Mouse (Mus musculus): ENCODE results near the gene 1700001O22Rik. TPM values are rescaled to one million over a fixed set of nuclear protein-coding genes. Genes with fewer than 3 reads are reported as not detected.

1700001O22Rik gene
- total and polyA plus RNA-seq, 2 experiments = not detected

DNA sequence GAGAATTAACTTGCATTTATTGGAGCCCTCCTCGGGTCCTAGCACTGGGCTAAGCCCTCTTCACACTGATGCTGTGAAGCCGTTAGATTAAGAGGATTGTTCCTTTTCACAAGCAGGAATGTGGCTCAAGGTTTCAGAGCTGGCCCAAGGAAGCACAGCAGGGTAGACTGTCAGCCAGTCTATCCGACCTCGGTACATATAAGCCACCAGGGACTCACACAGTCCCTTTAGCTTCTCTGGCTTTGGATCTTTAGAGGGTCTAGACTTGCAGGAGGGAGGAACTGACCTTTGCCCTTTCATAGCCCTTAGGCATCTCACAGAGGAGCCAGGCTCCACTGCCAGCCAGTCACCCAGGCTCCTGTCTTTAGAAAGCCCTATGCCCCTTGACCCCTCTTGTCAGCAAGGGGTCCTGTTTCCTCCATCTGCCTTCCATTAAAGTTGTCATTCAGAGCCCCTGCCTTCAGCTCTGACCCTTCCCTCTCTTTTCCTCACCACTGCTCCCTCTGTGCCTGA lies 26.9 kb upstream of the 1700001O22Rik start, which contains the start of gene Asb6:
TSS of gene Asb6 (minus strand) at position 51 of the 513 bp plus-strand sequence.
- no peak for DNase-seq (ENCODE audit: extremely low read depth, low read depth, low spot score)
- TF ChIP-seq CTCF (IDR thresholded peaks at IDR 0.05; ENCODE audit: low read depth, low read length) = no peak
- TF ChIP-seq POLR2A (IDR thresholded peaks at IDR 0.05; ENCODE audit: extremely low read depth, insufficient read depth, low read length) = no peak
- peaks cover 12% of the 10 kb centered on the region; the same call in 1 of the 2 replicates for H3K79me2 ChIP-seq (ENCODE audit: control insufficient read depth, insufficient read depth, low read length)
- H3K27me3 ChIP-seq (ENCODE audit: control insufficient read depth, insufficient read depth, low read length) = no peaks in the 10 kb centered on the region
- no peak within 1 kb of the TSS for H3K27ac ChIP-seq (replicated peaks; ENCODE audit: insufficient read depth, low read depth, low read length)
- H3K4me3 ChIP-seq (ENCODE audit: insufficient read depth, low read depth, low read length) = no peak within 1 kb of the TSS
- H3K9ac ChIP-seq (ENCODE audit: low read depth, low read length) = no peak within 1 kb of the TSS
- peaks cover 9% of the 10 kb centered on the region for H3K4me1 ChIP-seq (ENCODE audit: control insufficient read depth, insufficient read depth, low read length)
- no peaks in the 10 kb centered on the region for H3K36me3 ChIP-seq (ENCODE audit: control insufficient read depth, insufficient read depth, low read length)
- 66% methylated on average over 4 of the region's 4 CpGs for WGBS

DNA sequence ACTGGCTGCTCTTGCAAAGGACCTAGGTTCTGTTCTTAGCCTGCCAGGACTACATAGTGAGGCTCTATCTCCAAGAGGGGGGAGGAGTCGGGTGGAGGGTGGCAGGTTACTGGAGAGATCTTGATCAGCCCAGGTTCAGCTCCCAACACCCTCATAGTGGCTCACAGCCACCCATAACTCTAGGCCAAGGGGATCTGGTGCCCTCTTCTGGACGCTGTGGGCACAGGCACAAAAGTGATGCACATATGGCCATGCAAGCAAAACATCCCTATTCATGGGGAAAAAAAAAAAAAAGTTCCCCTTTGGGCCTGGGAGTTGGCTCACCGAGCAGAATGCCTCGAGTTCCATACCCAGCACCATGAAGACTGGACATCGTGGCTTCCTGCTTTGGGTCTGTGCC lies 25.9 kb upstream of the 1700001O22Rik start:
- H3K36me3 ChIP-seq (ENCODE audit: control insufficient read depth, insufficient read depth, low read length) = no peaks in the 10 kb centered on the region
- no peak overlapping the region for H3K27ac ChIP-seq (replicated peaks; ENCODE audit: insufficient read depth, low read depth, low read length)
- TF ChIP-seq CTCF (IDR thresholded peaks at IDR 0.05; ENCODE audit: low read depth, low read length) (peak; percentile 71), POLR2A (IDR thresholded peaks at IDR 0.05; ENCODE audit: extremely low read depth, insufficient read depth, low read length) (no peak)
- H3K4me1 ChIP-seq (ENCODE audit: control insufficient read depth, insufficient read depth, low read length) = peaks cover 9% of the 10 kb centered on the region
- no peaks in the 10 kb centered on the region for H3K27me3 ChIP-seq (ENCODE audit: control insufficient read depth, insufficient read depth, low read length)
- peak; percentile 30 for DNase-seq (ENCODE audit: extremely low read depth, low read depth, low spot score)
- peaks cover 12% of the 10 kb centered on the region; the same call in 1 of the 2 replicates for H3K79me2 ChIP-seq (ENCODE audit: control insufficient read depth, insufficient read depth, low read length)
- H3K9ac ChIP-seq (ENCODE audit: low read depth, low read length) = no peak overlapping the region
- WGBS = 46% methylated on average over 5 of the region's 5 CpGs
- no peak overlapping the region for H3K4me3 ChIP-seq (ENCODE audit: insufficient read depth, low read depth, low read length)

DNA sequence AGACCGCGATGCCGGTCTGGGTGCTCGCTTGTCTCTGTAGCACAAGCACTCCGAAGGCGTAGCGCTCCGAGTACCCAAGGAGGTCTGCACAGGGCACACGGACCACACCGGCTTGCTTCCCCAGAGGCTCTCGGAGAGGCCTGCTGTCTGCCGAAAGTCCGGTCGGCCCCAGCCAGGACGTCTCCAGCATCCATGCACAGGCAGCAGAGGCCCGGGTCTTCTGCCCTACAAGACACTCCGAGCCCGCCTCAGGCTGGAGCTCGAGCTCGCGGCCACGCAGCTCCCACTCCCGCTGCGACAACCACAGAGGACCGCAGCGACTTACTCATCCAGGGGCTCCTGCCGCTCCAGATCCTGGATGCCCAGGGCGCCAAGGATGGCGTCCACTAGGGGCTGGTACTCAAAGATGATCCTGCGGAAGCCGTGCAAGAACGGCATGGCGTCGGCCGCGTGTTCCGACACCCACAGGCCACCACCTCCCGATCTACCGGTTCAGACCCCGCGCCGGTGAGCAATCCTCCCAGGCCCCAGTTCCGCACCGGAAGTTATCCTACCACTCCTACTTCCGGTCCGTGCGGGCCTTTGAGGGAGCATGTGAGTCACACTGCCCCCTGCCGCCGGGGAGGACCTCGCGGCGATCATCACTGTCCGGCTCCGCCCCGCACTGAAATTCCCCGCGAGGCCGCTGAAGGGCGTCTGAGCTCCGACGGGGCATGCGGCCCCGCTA lies 24.5 kb upstream of the 1700001O22Rik start:
- Histone ChIP-seq H3K9ac (ENCODE audit: low read depth, low read length) (peak overlapping the region; percentile 88), H3K4me1 (ENCODE audit: control insufficient read depth, insufficient read depth, low read length) (peaks cover 9% of the 10 kb centered on the region), H3K27me3 (ENCODE audit: control insufficient read depth, insufficient read depth, low read length) (no peaks in the 10 kb centered on the region), H3K79me2 (ENCODE audit: control insufficient read depth, insufficient read depth, low read length) (peaks cover 12% of the 10 kb centered on the region; the same call in 1 of the 2 replicates), H3K36me3 (ENCODE audit: control insufficient read depth, insufficient read depth, low read length) (no peaks in the 10 kb centered on the region), H3K4me3 (ENCODE audit: insufficient read depth, low read depth, low read length) (peak overlapping the region; percentile 95), H3K27ac (replicated peaks; ENCODE audit: insufficient read depth, low read depth, low read length) (no peak overlapping the region; the same call in 1 of the 2 replicates)
- 0 out of 2 replicates have a peak, but pooled peaks have one; percentile 28 for TF ChIP-seq POLR2A (IDR thresholded peaks at IDR 0.05; ENCODE audit: extremely low read depth, insufficient read depth, low read length)
- peak; percentile 92 for TF ChIP-seq CTCF (IDR thresholded peaks at IDR 0.05; ENCODE audit: low read depth, low read length)
- peak; percentile 69 for DNase-seq (ENCODE audit: extremely low read depth, low read depth, low spot score)
- under 1% methylated on average over 63 of the region's 63 CpGs for WGBS

DNA sequence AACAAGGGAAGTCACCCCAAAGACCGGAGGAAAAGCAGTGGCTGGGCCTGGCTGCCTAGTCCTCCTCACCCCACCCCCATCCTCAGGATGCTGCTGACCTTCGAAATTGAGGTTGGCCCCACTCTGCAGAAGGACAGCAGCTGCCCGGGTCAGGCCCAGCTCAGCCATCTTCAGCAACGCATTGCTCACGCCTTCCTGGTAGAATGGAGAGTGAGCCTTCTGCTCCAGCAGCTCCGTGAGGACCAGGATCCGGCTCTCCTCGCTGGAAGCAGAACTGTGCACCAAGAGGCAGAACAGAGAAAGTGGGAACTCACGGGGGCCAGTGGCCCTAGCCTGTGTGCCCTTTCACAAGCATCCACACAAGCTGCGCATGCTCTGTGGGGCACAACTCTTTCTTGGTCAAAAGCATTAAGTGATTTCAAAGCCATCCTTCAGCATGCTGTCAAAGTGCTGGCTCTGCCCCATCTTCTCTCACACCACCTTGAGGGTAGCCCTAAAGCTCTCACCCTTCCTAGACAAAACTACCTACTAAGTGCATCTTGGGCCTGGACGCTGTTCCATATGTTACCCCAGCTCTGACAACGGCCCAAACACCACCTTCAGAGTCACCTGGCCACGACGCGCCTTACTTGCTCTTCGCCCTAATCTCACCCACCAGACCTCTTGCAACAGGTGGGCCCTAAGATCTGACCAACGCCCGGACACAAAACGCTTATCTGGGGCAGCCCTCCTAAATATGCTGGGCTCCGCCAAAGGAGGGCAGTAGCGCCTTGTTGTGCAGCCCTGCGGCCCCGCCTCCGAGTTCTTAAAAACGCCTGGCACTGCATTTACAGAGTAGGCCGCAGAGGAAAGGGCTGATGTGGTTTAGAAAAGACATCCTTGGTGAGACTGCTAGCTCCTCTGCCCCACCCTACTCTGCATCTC lies 23.6 kb upstream of the 1700001O22Rik start:
- H3K9ac ChIP-seq (ENCODE audit: low read depth, low read length) = peak overlapping the region; percentile 88
- no peaks in the 10 kb centered on the region for H3K36me3 ChIP-seq (ENCODE audit: control insufficient read depth, insufficient read depth, low read length)
- peaks cover 12% of the 10 kb centered on the region; the same call in 1 of the 2 replicates for H3K79me2 ChIP-seq (ENCODE audit: control insufficient read depth, insufficient read depth, low read length)
- peaks cover 9% of the 10 kb centered on the region for H3K4me1 ChIP-seq (ENCODE audit: control insufficient read depth, insufficient read depth, low read length)
- DNase-seq (ENCODE audit: extremely low read depth, low read depth, low spot score) = peak; percentile 44
- WGBS = 31% methylated on average over 26 of the region's 26 CpGs
- H3K27me3 ChIP-seq (ENCODE audit: control insufficient read depth, insufficient read depth, low read length) = no peaks in the 10 kb centered on the region
- H3K4me3 ChIP-seq (ENCODE audit: insufficient read depth, low read depth, low read length) = peak overlapping the region; percentile 95
- no peak overlapping the region for H3K27ac ChIP-seq (replicated peaks; ENCODE audit: insufficient read depth, low read depth, low read length)
- TF ChIP-seq CTCF (IDR thresholded peaks at IDR 0.05; ENCODE audit: low read depth, low read length) (peak; percentile 29; the same call in 1 of the 2 replicates), POLR2A (IDR thresholded peaks at IDR 0.05; ENCODE audit: extremely low read depth, insufficient read depth, low read length) (no peak)

DNA sequence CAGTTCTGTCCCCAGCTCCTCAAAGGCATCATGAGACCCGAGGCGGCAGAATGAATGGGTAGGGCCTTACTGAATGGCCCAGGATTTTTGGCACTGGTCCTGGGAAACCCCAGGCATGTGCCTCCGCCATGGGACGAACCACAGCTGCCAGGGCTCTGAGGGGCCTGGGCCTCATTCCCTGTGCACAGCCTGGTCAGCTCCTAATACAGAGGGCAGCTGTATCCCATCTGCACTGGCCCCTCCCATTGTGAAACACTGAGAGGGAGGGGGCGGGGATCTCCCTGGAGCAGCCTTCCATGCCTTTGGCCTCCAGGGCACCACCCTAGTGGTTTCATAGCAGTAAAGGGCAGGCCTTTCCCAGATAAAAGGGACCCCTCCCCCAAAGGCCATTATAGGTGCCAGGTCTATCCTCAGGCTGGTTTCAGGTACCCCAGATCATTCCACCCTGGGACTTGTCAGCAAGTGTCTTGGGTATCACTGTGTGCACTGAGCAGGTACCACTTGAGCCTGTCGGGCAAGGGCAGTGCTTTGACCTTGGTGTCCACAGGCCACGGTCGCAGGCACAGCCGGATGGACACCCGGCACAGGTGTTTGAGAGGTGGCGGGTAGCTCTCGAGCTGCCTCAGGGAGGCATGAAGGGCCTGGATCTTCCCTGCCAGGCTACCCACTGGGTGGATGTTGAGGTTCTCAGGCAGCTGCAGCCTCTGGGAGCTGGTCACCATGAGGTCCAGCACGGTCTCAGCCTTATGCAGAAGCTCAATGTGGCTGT lies 20.1 kb upstream of the 1700001O22Rik start:
- no peak overlapping the region for H3K27ac ChIP-seq (replicated peaks; ENCODE audit: insufficient read depth, low read depth, low read length)
- no peaks in the 10 kb centered on the region for H3K27me3 ChIP-seq (ENCODE audit: control insufficient read depth, insufficient read depth, low read length)
- H3K4me1 ChIP-seq (ENCODE audit: control insufficient read depth, insufficient read depth, low read length) = peaks cover 9% of the 10 kb centered on the region
- WGBS = 85% methylated on average over 13 of the region's 13 CpGs
- TF ChIP-seq POLR2A (IDR thresholded peaks at IDR 0.05; ENCODE audit: extremely low read depth, insufficient read depth, low read length) (no peak), CTCF (IDR thresholded peaks at IDR 0.05; ENCODE audit: low read depth, low read length) (no peak)
- H3K4me3 ChIP-seq (ENCODE audit: insufficient read depth, low read depth, low read length) = no peak overlapping the region
- H3K9ac ChIP-seq (ENCODE audit: low read depth, low read length) = no peak overlapping the region
- H3K36me3 ChIP-seq (ENCODE audit: control insufficient read depth, insufficient read depth, low read length) = no peaks in the 10 kb centered on the region
- no peak for DNase-seq (ENCODE audit: extremely low read depth, low read depth, low spot score)
- peaks cover 12% of the 10 kb centered on the region; the same call in 1 of the 2 replicates for H3K79me2 ChIP-seq (ENCODE audit: control insufficient read depth, insufficient read depth, low read length)
